Mouse (Mus musculus) lung, postnatal 0 days (tissue): ENCODE results near the gene Olfr695. TPM values are rescaled to one million over a fixed set of nuclear protein-coding genes. Genes with fewer than 3 reads are reported as not detected.
"Not testable (repeated sequence)": the region's sequence is repeated elsewhere in the genome, so short reads cannot be mapped to it uniquely, and the experiment has no call there.

Experiments used
- ATAC-seq: fragments of 200-750 bp; cut with Nextera tagmentation; 2 replicates; pipeline ENCODE4 v1.8.0; 2017; ENCODE audit warnings: moderate library complexity
- DNase-seq: peaks from one replicate; pipeline ENCODE4 v3.0.0-alpha.2; 2016; ENCODE audit warnings: low spot score
- H3K27ac ChIP-seq: fragments of 300-500 bp; sonication (generic); 2 replicates; pipeline ENCODE4 v1.5.1; 2014; ENCODE audit warnings: antibody characterized with exemption, mild to moderate bottlenecking, low read length, mixed read lengths
- H3K27me3 ChIP-seq: fragments of 300-500 bp; sonication (generic); replicated peaks from 2 replicates; pipeline ENCODE4 v1.6.1; 2014; ENCODE audit warnings: low read length, mixed read lengths; ENCODE audit not compliant: insufficient read depth
- H3K36me3 ChIP-seq: fragments of 300-500 bp; sonication (generic); 2 replicates; pipeline ENCODE4 v1.6.1; 2014; ENCODE audit warnings: low read length, mixed read lengths; ENCODE audit not compliant: insufficient read depth
- H3K4me1 ChIP-seq: fragments of 300-500 bp; sonication (generic); 2 replicates; pipeline ENCODE4 v1.6.1; 2014; ENCODE audit warnings: antibody characterized with exemption, low read depth, low read length, mixed read lengths; ENCODE audit not compliant: insufficient read depth
- H3K4me2 ChIP-seq: fragments of 300-500 bp; sonication (generic); replicated peaks from 2 replicates; pipeline ENCODE4 v1.6.1; 2014; ENCODE audit warnings: low read depth, mild to moderate bottlenecking, low read length, moderate library complexity, mixed read lengths
- H3K4me3 ChIP-seq: fragments of 300-500 bp; sonication (generic); 2 replicates; pipeline ENCODE4 v1.5.1; 2014; ENCODE audit warnings: low read depth, low read length
- H3K9ac ChIP-seq: fragments of 300-500 bp; sonication (generic); replicated peaks from 2 replicates; pipeline ENCODE4 v1.6.1; 2014; ENCODE audit warnings: low read depth, mild to moderate bottlenecking
- H3K9me3 ChIP-seq: fragments of 300-500 bp; sonication (generic); 2 replicates; pipeline ENCODE4 v1.6.1; 2016; ENCODE audit warnings: low read length, mixed read lengths
- CTCF ChIP-seq: IDR thresholded peaks from 2 replicates; pipeline ENCODE4 v1.5.1; 2016; ENCODE audit warnings: antibody characterized with exemption, mild to moderate bottlenecking
- EP300 ChIP-seq: IDR thresholded peaks from 2 replicates; pipeline ENCODE4 v1.6.1; 2016; ENCODE audit warnings: antibody characterized with exemption, mild to moderate bottlenecking, control low read depth
- WGBS: fragments of 180-500 bp; shearing (Covaris S2); extraction: QIAGEN DNeasy Blood & Tissue Kit; methylation state at CpG from one replicate; pipeline ENCODE4 v1.1.7; 2014; 5-methylcytosine and 5-hydroxymethylcytosine counted together
- polyA plus RNA-seq: library from polyadenylated mRNA; unstranded; fragments of >200 nt; fragmentation: Nextera tagmentation; extraction: Ambion mirVana; gene quantifications from 2 replicates; pipeline ENCODE4 v1.2.1, GENCODE M21; 2015

Gene Olfr695
- polyA plus RNA-seq, 1 experiment from 2014 or later: not detected

GRCm38 (mm10) chr7:106733717-106734116, 17.5 kb upstream of the Olfr695 start:
- Histone ChIP-seq H3K27me3 (no peaks in the 10 kb centered on the region), H3K27ac (no peak overlapping the region), H3K4me1 (no peaks in the 10 kb centered on the region), H3K4me3 (no peak overlapping the region), H3K36me3 (no peaks in the 10 kb centered on the region), H3K9ac (no peak overlapping the region), H3K4me2 (no peak overlapping the region), H3K9me3 (no peaks in the 10 kb centered on the region)
- 51% methylated on average over 2 of the region's 2 CpGs for WGBS
- DNase-seq (no peak), ATAC-seq (no peak)
- TF ChIP-seq EP300: no peak
- TF ChIP-seq CTCF: no peak

GRCm38 (mm10) chr7:106725654-106726053, 9.5 kb upstream of the Olfr695 start:
- H3K4me3 ChIP-seq, H3K4me1 ChIP-seq, H3K4me2 ChIP-seq, H3K9me3 ChIP-seq, H3K9ac ChIP-seq, ATAC-seq, DNase-seq, H3K27ac ChIP-seq, H3K27me3 ChIP-seq, H3K36me3 ChIP-seq: not testable (repeated sequence)
- WGBS: 68% methylated on average over 2 of the region's 2 CpGs

- H3K4me1 ChIP-seq: no peaks in the 10 kb centered on the region
- WGBS: 77% methylated on average over 6 of the region's 6 CpGs
These were observed 4.7 kb downstream of the Olfr695 start for GRCm38 (mm10) chr7:106711463-106711862.

GRCm38 (mm10) chr7:106707705-106708104, 8.5 kb downstream of the Olfr695 start:
- H3K4me3 ChIP-seq, H3K4me1 ChIP-seq, DNase-seq, H3K9ac ChIP-seq, H3K4me2 ChIP-seq, H3K27me3 ChIP-seq, H3K9me3 ChIP-seq, H3K36me3 ChIP-seq, H3K27ac ChIP-seq, ATAC-seq: not testable (repeated sequence)
- WGBS: 90% methylated on average over 10 of the region's 10 CpGs

More at GRCm38 (mm10) chr7:106711463-106711862, 4.7 kb downstream of the Olfr695 start:
- TF ChIP-seq CTCF (no peak), EP300 (no peak)
- Histone ChIP-seq H3K4me2 (no peak overlapping the region), H3K36me3 (no peaks in the 10 kb centered on the region), H3K4me3 (no peak overlapping the region), H3K9ac (no peak overlapping the region), H3K9me3 (no peaks in the 10 kb centered on the region), H3K27ac (no peak overlapping the region), H3K27me3 (no peaks in the 10 kb centered on the region)
- ATAC-seq (no peak), DNase-seq (peak; percentile 8)

- Histone ChIP-seq H3K4me2 (no peak overlapping the region), H3K4me1 (no peaks in the 10 kb centered on the region), H3K36me3 (no peaks in the 10 kb centered on the region), H3K4me3 (no peak overlapping the region), H3K9ac (no peak overlapping the region), H3K27me3 (no peaks in the 10 kb centered on the region), H3K27ac (no peak overlapping the region), H3K9me3 (no peaks in the 10 kb centered on the region)
- 57% methylated on average over 1 of the region's 1 CpGs for WGBS
- DNase-seq (no peak), ATAC-seq (no peak)
- TF ChIP-seq CTCF (no peak), EP300 (no peak)
These were observed 19.3 kb downstream of the Olfr695 start for GRCm38 (mm10) chr7:106696891-106697290.

GRCm38 (mm10) chr7:106692976-106693375, 23.2 kb downstream of the Olfr695 start:
- H3K27ac ChIP-seq: no peak overlapping the region
- no peak for ATAC-seq
- TF ChIP-seq CTCF (no peak), EP300 (no peak)
- no peak overlapping the region for H3K9ac ChIP-seq
- H3K36me3 ChIP-seq: no peaks in the 10 kb centered on the region
- no peaks in the 10 kb centered on the region for H3K4me1 ChIP-seq
- WGBS: 56% methylated on average over 3 of the region's 3 CpGs
- H3K27me3 ChIP-seq: no peaks in the 10 kb centered on the region
- no peak overlapping the region for H3K4me3 ChIP-seq
- no peaks in the 10 kb centered on the region for H3K9me3 ChIP-seq
- DNase-seq: peak; percentile 4
- H3K4me2 ChIP-seq: no peak overlapping the region

GRCm38 (mm10) chr7:106691714-106692113, 24.5 kb downstream of the Olfr695 start, which contains the start of gene Olfr694:
Olfr694 (minus strand) TSS chr7:106691814.
- no peaks in the 10 kb centered on the region for H3K27me3 ChIP-seq
- TF ChIP-seq EP300 (no peak), CTCF (no peak)
- DNase-seq (no peak), ATAC-seq (no peak)
- H3K36me3 ChIP-seq: no peaks in the 10 kb centered on the region
- WGBS: 83% methylated on average over 1 of the region's 1 CpGs
- H3K4me1 ChIP-seq: no peaks in the 10 kb centered on the region
- H3K27ac ChIP-seq: no peak within 1 kb of the TSS
- no peak within 1 kb of the TSS for H3K4me2 ChIP-seq
- H3K4me3 ChIP-seq: no peak within 1 kb of the TSS
- H3K9me3 ChIP-seq: no peaks in the 10 kb centered on the region
- H3K9ac ChIP-seq: no peak within 1 kb of the TSS
